Mouse (Mus musculus) MEL (cell line): ENCODE results near the gene Sppl2a. TPM values are rescaled to one million over a fixed set of nuclear protein-coding genes. Genes with fewer than 3 reads are reported as not detected.

ENCODE experiments used
- DNase-seq: peaks from one replicate; pipeline ENCODE4 v3.0.0; 2011; ENCODE audit warnings: low read depth, low spot score
- H3K27ac ChIP-seq: 2 replicates; pipeline ENCODE4 v1.5.1; 2012; ENCODE audit warnings: low read depth, mild to moderate bottlenecking, control low read depth, low read length, moderate library complexity; ENCODE audit not compliant: control insufficient read depth
- H3K27me3 ChIP-seq, 2 experiments: fragments of 150-350 bp in 1 of 2; sonication (generic) in 1 of 2; 2 replicates each; pipeline ENCODE4 v1.6.1; 2012; ENCODE audit warnings: low read length in 2 of 2, mild to moderate bottlenecking in 2 of 2, improper control_type of control experiment in 1 of 2, moderate library complexity in 1 of 2; ENCODE audit not compliant: insufficient read depth in 2 of 2, control insufficient read depth in 1 of 2
- H3K36me3 ChIP-seq, 2 experiments: 2 replicates each; pipeline ENCODE4 v1.6.1; 2012 to 2014; ENCODE audit warnings: low read length in 2 of 2, improper control_type of control experiment in 1 of 2, inconsistent platforms in 1 of 2, mild to moderate bottlenecking in 1 of 2; ENCODE audit not compliant: insufficient read depth in 2 of 2, control insufficient read depth in 1 of 2
- H3K4me1 ChIP-seq, 2 experiments: fragments of 150-350 bp in 1 of 2; sonication (generic) in 1 of 2; 2 replicates each; pipeline ENCODE4 v1.6.1; 2012; ENCODE audit warnings: low read length in 2 of 2, improper control_type of control experiment in 1 of 2, mild to moderate bottlenecking in 1 of 2; ENCODE audit not compliant: insufficient read depth in 2 of 2, control insufficient read depth in 1 of 2
- H3K4me3 ChIP-seq, 2 experiments: fragments of 150-350 bp in 1 of 2; sonication (generic) in 1 of 2; 2 replicates each; pipeline ENCODE4 v1.5.1; 2012; ENCODE audit warnings: low read depth in 2 of 2, low read length in 2 of 2, mild to moderate bottlenecking in 2 of 2, moderate library complexity in 2 of 2, control low read depth in 1 of 2, improper control_type of control experiment in 1 of 2; ENCODE audit not compliant: control insufficient read depth in 1 of 2, insufficient read depth in 1 of 2
- H3K79me2 ChIP-seq: 2 replicates; pipeline ENCODE4 v1.6.1; 2012; ENCODE audit warnings: mild to moderate bottlenecking, low read length, moderate library complexity; ENCODE audit not compliant: control insufficient read depth, poor library complexity, insufficient read depth
- H3K9ac ChIP-seq: 2 replicates; pipeline ENCODE4 v1.6.1; 2012; ENCODE audit warnings: low read depth, mild to moderate bottlenecking, control low read depth, low read length, moderate library complexity; ENCODE audit not compliant: control insufficient read depth, poor library complexity, severe bottlenecking
- H3K9me3 ChIP-seq: fragments of 150-350 bp; sonication (generic); replicated peaks from 2 replicates; pipeline ENCODE4 v1.6.1; 2012; ENCODE audit warnings: mild to moderate bottlenecking, low read length, improper control_type of control experiment, moderate library complexity; ENCODE audit not compliant: insufficient read depth
- CHD1 ChIP-seq: IDR thresholded peaks from 2 replicates; pipeline ENCODE4 v1.6.1; 2012; ENCODE audit warnings: low read depth, mild to moderate bottlenecking, inconsistent platforms, low read length, improper control_type of control experiment
- CTCF ChIP-seq, 3 experiments: IDR thresholded peaks in 2 of 3; conservative IDR thresholded peaks in 1 of 3; 2 replicates each; pipeline ENCODE4 v1.5.1; 2011 to 2012; ENCODE audit warnings: low read length in 3 of 3, low read depth in 2 of 3, mild to moderate bottlenecking in 2 of 3, improper control_type of control experiment in 1 of 3, inconsistent platforms in 1 of 3, mixed read lengths in 1 of 3, moderate library complexity in 1 of 3; ENCODE audit not compliant: control insufficient read depth in 1 of 3, insufficient read depth in 1 of 3, poor library complexity in 1 of 3, severe bottlenecking in 1 of 3
- ELF1 ChIP-seq: IDR thresholded peaks from 2 replicates; pipeline ENCODE4 v1.6.1; 2014; ENCODE audit warnings: low read depth, mild to moderate bottlenecking, inconsistent platforms, low read length, improper control_type of control experiment, moderate library complexity
- ETS1 ChIP-seq: IDR thresholded peaks from 2 replicates; pipeline ENCODE4 v1.6.1; 2012; ENCODE audit warnings: low read depth, mild to moderate bottlenecking, inconsistent platforms, low read length, improper control_type of control experiment, moderate library complexity
- GABPA ChIP-seq: IDR thresholded peaks from 2 replicates; pipeline ENCODE4 v1.6.1; 2012; ENCODE audit warnings: low read depth, mild to moderate bottlenecking, inconsistent platforms, low read length, improper control_type of control experiment, moderate library complexity
- HCFC1 ChIP-seq: IDR thresholded peaks from 2 replicates; pipeline ENCODE4 v1.6.1; 2012; ENCODE audit warnings: low read depth, mild to moderate bottlenecking, inconsistent platforms, low read length, improper control_type of control experiment, moderate library complexity
- MAX ChIP-seq: IDR thresholded peaks from 2 replicates; pipeline ENCODE4 v1.6.1; 2011; ENCODE audit warnings: low read length, improper control_type of control experiment
- MEF2A ChIP-seq: IDR thresholded peaks from 2 replicates; pipeline ENCODE4 v1.6.1; 2014; ENCODE audit warnings: low read depth, mild to moderate bottlenecking, inconsistent platforms, low read length, improper control_type of control experiment; ENCODE audit not compliant: poor library complexity, insufficient replicate concordance, severe bottlenecking; ENCODE audit errors: extremely low read depth
- MYB ChIP-seq: IDR thresholded peaks from 2 replicates; pipeline ENCODE4 v1.6.1; 2011; ENCODE audit warnings: mild to moderate bottlenecking, low read depth, low read length, improper control_type of control experiment
- POLR2A ChIP-seq, 2 experiments: IDR thresholded peaks; 2 replicates each; pipeline ENCODE4 v1.6.1; 2011 to 2012; ENCODE audit warnings: low read length in 2 of 2, mild to moderate bottlenecking in 2 of 2, control low read depth in 1 of 2, improper control_type of control experiment in 1 of 2, low read depth in 1 of 2, moderate library complexity in 1 of 2; ENCODE audit not compliant: control insufficient read depth in 1 of 2, insufficient read depth in 1 of 2, poor library complexity in 1 of 2
- POLR2AphosphoS5 ChIP-seq: IDR thresholded peaks from 2 replicates; pipeline ENCODE4 v1.6.1; 2012; ENCODE audit warnings: low read depth, borderline replicate concordance, mild to moderate bottlenecking, inconsistent platforms, low read length, moderate library complexity, mixed read lengths
- RAD21 ChIP-seq: IDR thresholded peaks from 2 replicates; pipeline ENCODE4 v1.6.1; 2011; ENCODE audit warnings: mild to moderate bottlenecking, low read depth, low read length, improper control_type of control experiment
- RCOR1 ChIP-seq: IDR thresholded peaks from 2 replicates; pipeline ENCODE4 v1.6.1; 2012; ENCODE audit warnings: low read depth, mild to moderate bottlenecking, inconsistent platforms, low read length, improper control_type of control experiment
- TBP ChIP-seq: IDR thresholded peaks from 2 replicates; pipeline ENCODE4 v1.8.0; 2011; ENCODE audit warnings: low read depth, low read length, improper control_type of control experiment
- UBTF ChIP-seq: IDR thresholded peaks from 2 replicates; pipeline ENCODE4 v1.6.1; 2012; ENCODE audit warnings: low read depth, mild to moderate bottlenecking, inconsistent platforms, low read length, improper control_type of control experiment, moderate library complexity, borderline replicate concordance; ENCODE audit not compliant: insufficient read depth
- ZNF384 ChIP-seq: IDR thresholded peaks from 2 replicates; pipeline ENCODE4 v1.6.1; 2012; ENCODE audit warnings: low read depth, mild to moderate bottlenecking, inconsistent platforms, low read length, improper control_type of control experiment
- polyA plus RNA-seq, 2 experiments: library from polyadenylated mRNA; stranded (reverse) in 1 of 2; unstranded in 1 of 2; fragments of >175 nt in 1 of 2; fragments of >200 nt in 1 of 2; gene quantifications; 2 replicates each; pipeline versions ENCODE4 v1.2.1 to v1.2.4; 2012; ENCODE audit warnings: low replicate concordance in 2 of 2, low read depth in 1 of 2; ENCODE audit not compliant: insufficient read length in 2 of 2, insufficient read depth in 1 of 2, missing spikeins in 1 of 2
- total RNA-seq: library from RNA; depleted of rRNA; stranded (reverse); fragments of 300-350 nt; gene quantifications from 2 replicates; pipeline ENCODE4 v1.2.3, GENCODE M21; 2012

The Sppl2a gene
- total and polyA plus RNA-seq, 3 experiments = 12.1 to 16.6 TPM; not detected in 1

- Histone ChIP-seq H3K4me1 (no peaks in the 10 kb centered on the region), H3K4me3 (no peak overlapping the region), H3K27ac (no peak overlapping the region), H3K9me3 (no peaks in the 10 kb centered on the region), H3K79me2 (no peaks in the 10 kb centered on the region), H3K27me3 (no peaks in the 10 kb centered on the region), H3K9ac (no peak overlapping the region), H3K36me3 (peaks cover 0 to 1% of the 10 kb centered on the region in 2 experiments; a peak in 1 of 4 replicates)
- no peak for DNase-seq
- TF ChIP-seq RAD21 = no peak
- TF ChIP-seq, all 39 proteins: peak for 0
Measured at GRCm38 (mm10) chr2:126897511-126897910, 35.5 kb downstream of the Sppl2a start.

DNA sequence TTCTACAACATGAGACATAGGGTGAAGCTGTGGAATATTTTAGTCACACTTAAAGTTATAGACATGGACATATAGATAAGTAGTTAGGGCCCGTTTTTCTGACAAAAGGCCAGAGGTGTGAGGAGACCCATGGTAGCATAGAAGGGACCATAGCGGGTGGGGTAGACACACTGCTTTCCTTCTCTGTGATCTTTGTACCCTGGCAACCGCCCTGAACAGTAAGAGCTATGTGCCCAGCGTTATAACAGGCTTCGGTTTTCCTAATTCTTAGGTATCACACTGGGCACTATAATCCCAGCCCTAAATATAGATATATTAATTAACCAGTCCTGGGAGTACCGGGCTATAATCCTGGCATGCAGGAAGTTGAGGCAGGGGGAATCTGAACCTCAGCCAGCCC is 36.1 kb downstream of the Sppl2a start:
- no peak overlapping the region for H3K27ac ChIP-seq
- TF ChIP-seq ELF1 (no peak), UBTF (no peak), MEF2A (no peak), CHD1 (no peak), HCFC1 (no peak), ZNF384 (no peak), CTCF (IDR thresholded peaks at IDR 0.05 in 2 of 3, conservative IDR thresholded peaks at IDR 0.05 in 1 of 3; ENCODE audit: control insufficient read depth in 1 of 3, insufficient read depth in 1 of 3, low read depth in 2 of 3, low read length in 3 of 3, poor library complexity in 1 of 3, severe bottlenecking in 1 of 3) (no peak)
- TF ChIP-seq, all 39 proteins: peak for 0
- Histone ChIP-seq H3K27me3 (no peaks in the 10 kb centered on the region), H3K36me3 (peaks cover 0 to 1% of the 10 kb centered on the region in 2 experiments; a peak in 1 of 4 replicates), H3K9ac (no peak overlapping the region), H3K4me3 (no peak overlapping the region), H3K9me3 (no peaks in the 10 kb centered on the region), H3K4me1 (no peaks in the 10 kb centered on the region), H3K79me2 (no peaks in the 10 kb centered on the region)
- no peak for DNase-seq

DNA sequence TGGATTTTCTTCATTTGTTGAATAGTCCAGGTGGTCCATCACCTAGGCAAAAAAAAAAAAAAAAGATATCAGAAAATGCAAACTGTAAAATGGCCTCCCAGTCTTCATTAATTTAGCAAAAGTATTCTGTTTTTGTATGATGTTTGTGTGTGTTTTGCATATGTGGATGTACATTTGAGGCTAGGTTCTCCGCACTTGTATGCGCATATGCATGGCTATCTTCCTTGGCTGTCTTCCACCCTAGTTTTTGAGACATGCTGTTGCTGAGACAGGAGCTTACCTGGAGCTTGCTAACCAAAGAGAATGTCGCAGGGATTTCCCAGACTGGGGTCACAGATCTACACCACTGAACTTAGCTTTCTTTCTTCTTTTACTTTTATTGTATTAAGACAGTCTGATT is 38.8 kb downstream of the Sppl2a start:
- H3K4me1 ChIP-seq = no peaks in the 10 kb centered on the region
- H3K9me3 ChIP-seq = no peaks in the 10 kb centered on the region
- no peaks in the 10 kb centered on the region for H3K79me2 ChIP-seq
- no peak for DNase-seq
- H3K27ac ChIP-seq = no peak overlapping the region
- no peaks in the 10 kb centered on the region for H3K27me3 ChIP-seq
- H3K4me3 ChIP-seq = no peak overlapping the region
- H3K9ac ChIP-seq = no peak overlapping the region
- TF ChIP-seq UBTF (no peak), RCOR1 (no peak), POLR2A (IDR thresholded peaks at IDR 0.05; ENCODE audit: control insufficient read depth in 1 of 2, insufficient read depth in 1 of 2, low read depth in 1 of 2, low read length in 2 of 2, poor library complexity in 1 of 2) (no peak), MAX (no peak), MYB (no peak), POLR2AphosphoS5 (no peak), GABPA (no peak), ETS1 (no peak), TBP (no peak)
- H3K36me3 ChIP-seq = no peaks in the 10 kb centered on the region
